Mouse (Mus musculus): ENCODE data around the gene Ttyh2.

- TF ChIP-seq CTCF (IDR thresholded peaks at IDR 0.05; ENCODE audit: low read depth) = no peak
- no peak for TF ChIP-seq EP300 (IDR thresholded peaks at IDR 0.05; ENCODE audit: low read depth)
Measured at GRCm38 (mm10) chr11:114644122-114644521, 31.1 kb upstream of the Ttyh2 start.

Measured in liver, postnatal 0 days (tissue).